Mouse (Mus musculus): ENCODE data around the gene Olfr1253. TPM values are rescaled to one million over a fixed set of nuclear protein-coding genes. Genes with fewer than 3 reads are reported as not detected.

The Olfr1253 gene
- not detected in 2 replicates for polyA plus RNA-seq (2015; fragmentation: Nextera tagmentation; extraction: Ambion mirVana)

DNA sequence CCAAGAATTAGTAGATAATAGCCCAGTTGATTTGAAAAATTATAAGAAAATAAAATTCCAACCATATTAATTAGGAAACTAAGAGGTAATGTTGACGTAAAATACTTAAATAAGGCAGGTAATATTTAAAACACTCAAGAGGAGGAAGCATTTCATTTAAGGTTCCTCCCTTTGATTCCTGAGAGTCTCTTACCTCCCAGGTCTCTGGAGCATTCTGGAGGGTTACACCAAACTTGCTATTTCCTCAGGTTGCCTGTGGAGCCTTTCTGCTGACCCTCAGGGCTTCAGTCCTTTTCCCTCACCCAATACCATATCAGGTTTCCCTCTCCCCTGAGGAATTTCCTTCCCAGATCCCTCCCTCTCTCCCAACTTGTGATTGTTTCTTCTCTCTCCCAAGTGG is at the start of gene Olfr1253:
Gene Olfr1253 (minus strand): TSS at position 101 of the 400 bp plus-strand sequence.
- no peak within 1 kb of the TSS for H3K4me2 ChIP-seq
- ATAC-seq (ENCODE audit: low FRiP score, low read depth), result no peak
- WGBS, result 88% methylated on average over 1 of the region's 1 CpGs
- no peaks in the 10 kb centered on the region for H3K4me1 ChIP-seq (replicated peaks)
- no peak within 1 kb of the TSS for H3K27ac ChIP-seq (replicated peaks)
- no peak within 1 kb of the TSS for H3K4me3 ChIP-seq
- H3K36me3 ChIP-seq, result no peaks in the 10 kb centered on the region
- H3K9me3 ChIP-seq, result no peaks in the 10 kb centered on the region
- no peaks in the 10 kb centered on the region for H3K27me3 ChIP-seq
- H3K9ac ChIP-seq, result no peak within 1 kb of the TSS

GRCm38 (mm10) chr2:89799583-89799982 is 42.7 kb upstream of the Olfr1253 start:
- 95% methylated on average over 3 of the region's 3 CpGs for WGBS
- no peaks in the 10 kb centered on the region for H3K27me3 ChIP-seq
- H3K9me3 ChIP-seq, result no peaks in the 10 kb centered on the region
- no peaks in the 10 kb centered on the region for H3K36me3 ChIP-seq
- H3K4me3 ChIP-seq, result no peak overlapping the region
- no peak overlapping the region for H3K4me2 ChIP-seq
- H3K9ac ChIP-seq, result no peak overlapping the region
- no peak for ATAC-seq (ENCODE audit: low FRiP score, low read depth)
- no peaks in the 10 kb centered on the region for H3K4me1 ChIP-seq (replicated peaks)
- no peak overlapping the region for H3K27ac ChIP-seq (replicated peaks)

- H3K36me3 ChIP-seq, result no peaks in the 10 kb centered on the region
- no peak within 1 kb of the TSS for H3K4me3 ChIP-seq
- H3K27me3 ChIP-seq, result no peaks in the 10 kb centered on the region
- H3K4me1 ChIP-seq (replicated peaks), result no peaks in the 10 kb centered on the region
- no peak within 1 kb of the TSS for H3K9ac ChIP-seq
- no peak for ATAC-seq (ENCODE audit: low FRiP score, low read depth)
- H3K27ac ChIP-seq (replicated peaks), result no peak within 1 kb of the TSS
- H3K4me2 ChIP-seq, result no peak within 1 kb of the TSS
- no peaks in the 10 kb centered on the region for H3K9me3 ChIP-seq
These were observed 36.6 kb upstream of the Olfr1253 start, which contains the start of gene Olfr1254 for GRCm38 (mm10) chr2:89793519-89793918. Gene Olfr1254 (minus strand): TSS chr2:89793619.

GRCm38 (mm10) chr2:89724912-89725311 is 32.0 kb downstream of the Olfr1253 start, which contains the start of gene Olfr1252:
Gene Olfr1252 (minus strand): TSS chr2:89725012.
- no peaks in the 10 kb centered on the region for H3K36me3 ChIP-seq
- WGBS, result 58% methylated on average over 1 of the region's 1 CpGs
- H3K4me3 ChIP-seq, result no peak within 1 kb of the TSS
- no peaks in the 10 kb centered on the region for H3K4me1 ChIP-seq (replicated peaks)
- no peaks in the 10 kb centered on the region for H3K27me3 ChIP-seq
- ATAC-seq (ENCODE audit: low FRiP score, low read depth), result no peak
- no peaks in the 10 kb centered on the region for H3K9me3 ChIP-seq
- no peak within 1 kb of the TSS for H3K9ac ChIP-seq
- no peak within 1 kb of the TSS for H3K4me2 ChIP-seq
- H3K27ac ChIP-seq (replicated peaks), result no peak within 1 kb of the TSS

Other genes starting within 250 kb of the Olfr1253 start
- not detected in 2 replicates for gene Olfr1243, start 225.6 kb downstream of the Olfr1253 start, polyA plus RNA-seq (2015; fragmentation: Nextera tagmentation; extraction: Ambion mirVana)
- gene Olfr1245, start 178.6 kb downstream of the Olfr1253 start, polyA plus RNA-seq (2015; fragmentation: Nextera tagmentation; extraction: Ambion mirVana), result not detected in 2 replicates
- not detected in 2 replicates for gene Olfr1246, start 163.9 kb downstream of the Olfr1253 start, polyA plus RNA-seq (2015; fragmentation: Nextera tagmentation; extraction: Ambion mirVana)
- gene Olfr1247, start 143.0 kb downstream of the Olfr1253 start, polyA plus RNA-seq (2015; fragmentation: Nextera tagmentation; extraction: Ambion mirVana), result not detected in 2 replicates
- gene Olfr1248, start 138.8 kb downstream of the Olfr1253 start, polyA plus RNA-seq (2015; fragmentation: Nextera tagmentation; extraction: Ambion mirVana), result not detected in 2 replicates
- not detected in 2 replicates for gene Olfr1249, start 122.1 kb downstream of the Olfr1253 start, polyA plus RNA-seq (2015; fragmentation: Nextera tagmentation; extraction: Ambion mirVana)
- not detected in 2 replicates for gene Olfr1250, start 95.6 kb downstream of the Olfr1253 start, polyA plus RNA-seq (2015; fragmentation: Nextera tagmentation; extraction: Ambion mirVana)
- not detected in 2 replicates for gene Olfr1251, start 85.2 kb downstream of the Olfr1253 start, polyA plus RNA-seq (2015; fragmentation: Nextera tagmentation; extraction: Ambion mirVana)
- not detected in 2 replicates for gene Olfr1252, start 32.1 kb downstream of the Olfr1253 start, polyA plus RNA-seq (2015; fragmentation: Nextera tagmentation; extraction: Ambion mirVana)
- not detected in 2 replicates for gene Olfr1254, start 36.5 kb upstream of the Olfr1253 start, polyA plus RNA-seq (2015; fragmentation: Nextera tagmentation; extraction: Ambion mirVana)
- gene Olfr1255, start 55.0 kb upstream of the Olfr1253 start, polyA plus RNA-seq (2015; fragmentation: Nextera tagmentation; extraction: Ambion mirVana), result not detected in 2 replicates
- not detected in 2 replicates for gene Olfr1256, start 84.5 kb upstream of the Olfr1253 start, polyA plus RNA-seq (2015; fragmentation: Nextera tagmentation; extraction: Ambion mirVana)
- 0.12 TPM in 1 of 2 replicates, not detected in the other for gene Olfr48, start 91.1 kb upstream of the Olfr1253 start, polyA plus RNA-seq (2015; fragmentation: Nextera tagmentation; extraction: Ambion mirVana)
- not detected in 2 replicates for gene Olfr1257, start 121.3 kb upstream of the Olfr1253 start, polyA plus RNA-seq (2015; fragmentation: Nextera tagmentation; extraction: Ambion mirVana)
- not detected in 2 replicates for gene Olfr1258, start 170.2 kb upstream of the Olfr1253 start, polyA plus RNA-seq (2015; fragmentation: Nextera tagmentation; extraction: Ambion mirVana)
- not detected in 2 replicates for gene Olfr1259, start 191.6 kb upstream of the Olfr1253 start, polyA plus RNA-seq (2015; fragmentation: Nextera tagmentation; extraction: Ambion mirVana)
- gene Olfr1260, start 217.2 kb upstream of the Olfr1253 start, polyA plus RNA-seq (2015; fragmentation: Nextera tagmentation; extraction: Ambion mirVana), result not detected in 2 replicates
- not detected in 2 replicates for gene Olfr1261, start 234.1 kb upstream of the Olfr1253 start, polyA plus RNA-seq (2015; fragmentation: Nextera tagmentation; extraction: Ambion mirVana)
- not detected in 2 replicates for gene Olfr1262, start 243.1 kb upstream of the Olfr1253 start, polyA plus RNA-seq (2015; fragmentation: Nextera tagmentation; extraction: Ambion mirVana)

Measured in hindbrain, embryonic 15.5 days (tissue).